Mouse (Mus musculus) cortical plate, adult 2 months (tissue): ENCODE data around the gene Nfkb1.

ENCODE experiments used
- CTCF ChIP-seq: fragments of 200-500 bp; IDR thresholded peaks from 2 replicates; pipeline ENCODE4 v1.5.1; 2011; ENCODE audit warnings: mild to moderate bottlenecking, control low read depth, low read length; ENCODE audit not compliant: insufficient read depth; ENCODE audit errors: extremely low read depth
- POLR2A ChIP-seq: fragments of 200-500 bp; IDR thresholded peaks from 2 replicates; pipeline ENCODE4 v1.6.1; 2011; ENCODE audit warnings: mild to moderate bottlenecking, low read length, control low read depth; ENCODE audit not compliant: insufficient read depth; ENCODE audit errors: extremely low read depth

DNA sequence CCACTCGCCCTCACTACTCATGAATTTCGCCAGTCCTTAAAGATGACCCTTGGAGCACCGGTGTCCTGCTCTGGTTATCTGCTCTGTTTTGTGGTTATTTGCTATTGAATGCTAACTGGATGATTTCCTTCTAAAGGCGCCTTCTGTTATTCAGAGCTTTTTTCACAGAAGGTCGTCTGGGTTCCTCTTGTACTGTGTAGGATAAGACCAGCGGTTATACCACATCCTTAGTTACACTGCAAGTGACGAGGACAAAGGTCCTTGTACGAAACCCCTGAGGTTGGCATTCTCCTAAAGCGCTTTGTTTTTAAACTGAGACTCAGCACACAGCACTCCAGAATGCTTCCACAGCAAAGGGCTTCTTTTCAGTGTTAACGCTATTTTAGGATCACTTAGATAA lies 88.6 kb downstream of the Nfkb1 start:
- no peak for TF ChIP-seq CTCF
- no peak for TF ChIP-seq POLR2A
